Comparison of ENCODE assay signal across 14 mouse cellular contexts in genomic region chr9:47167681-47168240, GRCm38 (mm10).
DNase-seq lines count a peak whose midpoint lies in the region; ATAC-seq and TF ChIP-seq lines count a peak whose summit lies in the region.
"Had no signal": no experiment of that assay in that cellular context is flagged by ENCODE, and none has a peak within 500 bp of the region (broad histone marks: within the 10 kb centered on the region; RNA-seq: fewer than 3 reads in every experiment).

No protein-coding gene starts in this region.

- H3K4me2 ChIP-seq in kidney, embryonic 16.5 days (replicated peaks; ENCODE audit: low read depth, low read length) = 0 out of 2 replicates have a peak overlapping the region, but pooled peaks have one; percentile 10
- no peak overlapping the region for H3K4me2 ChIP-seq in embryonic facial prominence, embryonic 11.5 days (ENCODE audit: low read depth, low read length)
- H3K4me2 ChIP-seq: hindbrain, embryonic 13.5 days; liver, embryonic 12.5 days had no signal

- peaks cover 6% of the 10 kb centered on the region; the same call in 1 of the 2 replicates for H3K4me1 ChIP-seq in kidney, embryonic 16.5 days (ENCODE audit: insufficient read depth, low read length)
- peaks cover 5% of the 10 kb centered on the region for H3K4me1 ChIP-seq in embryonic facial prominence, embryonic 11.5 days (ENCODE audit: control insufficient read depth, insufficient read depth, low read length)
- no peaks in the 10 kb centered on the region for H3K4me1 ChIP-seq in lung, adult 2 months (ENCODE audit: control insufficient read depth, insufficient read depth, low read length)
- H3K4me1 ChIP-seq in small intestine, adult 2 months (ENCODE audit: control insufficient read depth, insufficient read depth, insufficient read length, low read length) = peaks cover 4% of the 10 kb centered on the region; the same call in 1 of the 2 replicates
- H3K4me1 ChIP-seq: liver, embryonic 12.5 days had no signal

- H3K9ac ChIP-seq in kidney, embryonic 16.5 days (replicated peaks; ENCODE audit: low read length) = no peak overlapping the region
- no peak overlapping the region for H3K9ac ChIP-seq in embryonic facial prominence, embryonic 11.5 days (replicated peaks; ENCODE audit: low read length)
- H3K9ac ChIP-seq: hindbrain, embryonic 13.5 days; liver, embryonic 12.5 days had no signal

- H3K9me3 ChIP-seq in kidney, embryonic 16.5 days (ENCODE audit: low read length) = no peaks in the 10 kb centered on the region
- no peaks in the 10 kb centered on the region for H3K9me3 ChIP-seq in embryonic facial prominence, embryonic 11.5 days (replicated peaks; ENCODE audit: control insufficient read depth, low read length)
- H3K9me3 ChIP-seq: hindbrain, embryonic 13.5 days; liver, embryonic 12.5 days had no signal

- TF ChIP-seq CTCF in lung, adult 2 months (IDR thresholded peaks at IDR 0.05; ENCODE audit: insufficient read depth, low read length) = no peak
- no peak for TF ChIP-seq CTCF in small intestine, adult 2 months (IDR thresholded peaks at IDR 0.05; ENCODE audit: extremely low read depth, insufficient read length, insufficient replicate concordance, low read depth, low read length)

- WGBS in kidney, embryonic 16.5 days = 71% methylated on average over 20 of the region's 20 CpGs
- WGBS in embryonic facial prominence, embryonic 11.5 days = 39% methylated on average over 20 of the region's 20 CpGs
- 58% methylated on average over 20 of the region's 20 CpGs for WGBS in lung, adult 2 months
- 41% methylated on average over 20 of the region's 20 CpGs for WGBS in small intestine, adult 2 months

- no peak overlapping the region for H3K4me3 ChIP-seq in kidney, embryonic 16.5 days (ENCODE audit: low read length)
- no peak overlapping the region for H3K4me3 ChIP-seq in embryonic facial prominence, embryonic 11.5 days (ENCODE audit: low read depth, low read length)
- no peak overlapping the region for H3K4me3 ChIP-seq in lung, adult 2 months (replicated peaks; ENCODE audit: extremely low read depth, low read depth, low read length)
- H3K4me3 ChIP-seq in small intestine, adult 2 months (ENCODE audit: low read depth, low read length) = peak overlapping the region; percentile 11; the same call in 1 of the 2 replicates
- H3K4me3 ChIP-seq: erythroblast, embryonic 14.5 days; hindbrain, embryonic 13.5 days; liver, embryonic 12.5 days had no signal

- no peak for DNase-seq in kidney, postnatal 25 days
- peak; percentile 65 for DNase-seq in embryonic facial prominence, embryonic 11.5 days (ENCODE audit: low spot score)
- peak; percentile 31 for DNase-seq in lung, adult 2 months
- DNase-seq in right cerebral cortex, adult 2 months (ENCODE audit: low spot score in 2 of 2) = no peak
- DNase-seq: gastrocnemius, postnatal 25 days; kidney, postnatal 10 days; right cerebral cortex, postnatal 14 days had no signal

- H3K27ac ChIP-seq in kidney, embryonic 16.5 days (ENCODE audit: low read length) = no peak overlapping the region
- no peak overlapping the region for H3K27ac ChIP-seq in embryonic facial prominence, embryonic 11.5 days (replicated peaks; ENCODE audit: low read depth, low read length)
- H3K27ac ChIP-seq in small intestine, adult 2 months (ENCODE audit: insufficient read depth, low read depth, low read length) = no peak overlapping the region
- H3K27ac ChIP-seq: hindbrain, embryonic 13.5 days; liver, embryonic 12.5 days had no signal

- ATAC-seq in kidney, embryonic 16.5 days (ENCODE audit: low FRiP score, low TSS enrichment) = no peak
- ATAC-seq in embryonic facial prominence, embryonic 11.5 days (replicated peaks; ENCODE audit: insufficient number of reproducible peaks, low FRiP score, low TSS enrichment, low read depth) = no peak
- no peak for ATAC-seq in activated CD4-positive, CD25-positive, alpha-beta regulatory T cell, adult 4 months
- ATAC-seq in megakaryocyte progenitor cell, adult 5-6 weeks (replicated peaks; ENCODE audit: poor library complexity) = no peak
- ATAC-seq: liver, embryonic 12.5 days had no signal

- H3K36me3 ChIP-seq in kidney, embryonic 16.5 days (ENCODE audit: insufficient read depth, low read length) = no peaks in the 10 kb centered on the region
- H3K36me3 ChIP-seq in embryonic facial prominence, embryonic 11.5 days (replicated peaks; ENCODE audit: control insufficient read depth, insufficient read depth, low read depth, low read length) = no peaks in the 10 kb centered on the region
- H3K36me3 ChIP-seq in small intestine, adult 2 months (ENCODE audit: control insufficient read depth, insufficient read depth, low read length) = no peaks in the 10 kb centered on the region
- H3K36me3 ChIP-seq: hindbrain, embryonic 13.5 days; liver, embryonic 12.5 days had no signal

- H3K27me3 ChIP-seq in kidney, embryonic 16.5 days (ENCODE audit: insufficient read depth, low read length) = no peaks in the 10 kb centered on the region
- H3K27me3 ChIP-seq in embryonic facial prominence, embryonic 11.5 days (ENCODE audit: control insufficient read depth, insufficient read depth, low read length) = no peaks in the 10 kb centered on the region
- no peaks in the 10 kb centered on the region for H3K27me3 ChIP-seq in small intestine, adult 2 months (ENCODE audit: control insufficient read depth, insufficient read depth, low read length)
- H3K27me3 ChIP-seq: hindbrain, embryonic 13.5 days; liver, embryonic 12.5 days had no signal

- TF ChIP-seq POLR2A in lung, adult 2 months (IDR thresholded peaks at IDR 0.05; ENCODE audit: borderline replicate concordance, extremely low read depth, low read depth, low read length) = no peak
- no peak for TF ChIP-seq POLR2A in small intestine, adult 2 months (IDR thresholded peaks at IDR 0.05; ENCODE audit: low read depth, low read length)

Comparison
In these comparisons a context has a peak if more than half of its experiments do, and no peak if none do; other contexts are left out.
1. DNase-seq: peak in embryonic facial prominence, embryonic 11.5 days (single experiment) and lung, adult 2 months (single experiment); none in kidney, postnatal 25 days (0 of 2) and right cerebral cortex, adult 2 months (0 of 2).